ENCODE assay signal across 19 mouse cellular contexts in genomic region chr7:103810296-103810695, GRCm38 (mm10). TPM values are rescaled to one million over a fixed set of nuclear protein-coding genes. Genes with fewer than 3 reads are reported as not detected.
"Had no signal": no experiment of that assay in that cellular context is flagged by ENCODE, and none has a peak within 500 bp of the region (broad histone marks: within the 10 kb centered on the region; RNA-seq: fewer than 3 reads in every experiment).

No protein-coding gene starts in this region.

- H3K4me1 ChIP-seq: limb, embryonic 12.5 days; lung, embryonic 15.5 days; midbrain, embryonic 12.5 days; neural tube, embryonic 13.5 days had no signal

- H3K9me3 ChIP-seq: limb, embryonic 12.5 days; lung, embryonic 15.5 days; midbrain, embryonic 12.5 days; neural tube, embryonic 13.5 days had no signal

- DNase-seq: kidney, adult 9 months; kidney, postnatal 4 days; lung, postnatal 14 days; right cerebral cortex, postnatal 25 days; thymus, postnatal 4 days had no signal

- H3K9ac ChIP-seq: limb, embryonic 12.5 days; lung, embryonic 15.5 days; midbrain, embryonic 12.5 days; neural tube, embryonic 13.5 days had no signal

- H3K36me3 ChIP-seq: limb, embryonic 12.5 days; lung, embryonic 15.5 days; midbrain, embryonic 12.5 days; neural tube, embryonic 13.5 days had no signal

- H3K27me3 ChIP-seq: limb, embryonic 12.5 days; lung, embryonic 15.5 days; midbrain, embryonic 12.5 days; neural tube, embryonic 13.5 days had no signal

- H3K4me2 ChIP-seq: limb, embryonic 12.5 days; lung, embryonic 15.5 days; midbrain, embryonic 12.5 days; neural tube, embryonic 13.5 days had no signal

- H3K27ac ChIP-seq: kidney, postnatal 0 days; layer of hippocampus, adult 2 months; limb, embryonic 12.5 days; lung, embryonic 15.5 days; macrophage; midbrain, embryonic 12.5 days; neural tube, embryonic 13.5 days; stomach, postnatal 0 days had no signal

- H3K4me3 ChIP-seq: layer of hippocampus, adult 2 months; limb, embryonic 12.5 days; lung, embryonic 15.5 days; midbrain, embryonic 12.5 days; neural tube, embryonic 13.5 days had no signal

- ATAC-seq: midbrain, embryonic 16.5 days had no signal

RNA-seq across cellular contexts. Expression of gene Hbb-bt, which starts 3.5 kb away (rescaled TPM):
- polyA plus RNA-seq: macrophage had no signal

RNA-seq across cellular contexts. Expression of gene Hbb-bs, which starts 17.6 kb away (rescaled TPM):
- polyA plus RNA-seq: macrophage had no signal

RNA-seq across cellular contexts. Expression of gene Olfr67, which starts 18.7 kb away (rescaled TPM):
- total RNA-seq: layer of hippocampus, adult 2 months; layer of hippocampus, postnatal 10 days; left cerebral cortex, postnatal 36 days; liver, adult 2 months; megakaryocyte-erythroid progenitor cell, adult 5-6 weeks had no signal
- polyA plus RNA-seq: kidney, postnatal 0 days; limb, embryonic 12.5 days; liver, adult 2 months; lung, embryonic 15.5 days; macrophage; midbrain, embryonic 12.5 days; midbrain, embryonic 16.5 days; neural tube, embryonic 13.5 days; small intestine, adult 2 months; stomach, postnatal 0 days had no signal

RNA-seq across cellular contexts. Expression of gene Hbb-bh2, which starts 30.0 kb away (rescaled TPM):
- total RNA-seq: layer of hippocampus, adult 2 months; layer of hippocampus, postnatal 10 days; left cerebral cortex, postnatal 36 days; liver, adult 2 months; megakaryocyte-erythroid progenitor cell, adult 5-6 weeks had no signal
- polyA plus RNA-seq: kidney, postnatal 0 days; limb, embryonic 12.5 days; liver, adult 2 months; lung, embryonic 15.5 days; macrophage; midbrain, embryonic 12.5 days; midbrain, embryonic 16.5 days; neural tube, embryonic 13.5 days; small intestine, adult 2 months; stomach, postnatal 0 days had no signal

RNA-seq across cellular contexts. Expression of gene Olfr68, which starts 30.8 kb away (rescaled TPM):
- total RNA-seq: layer of hippocampus, adult 2 months; layer of hippocampus, postnatal 10 days; left cerebral cortex, postnatal 36 days; liver, adult 2 months; megakaryocyte-erythroid progenitor cell, adult 5-6 weeks had no signal
- polyA plus RNA-seq: kidney, postnatal 0 days; limb, embryonic 12.5 days; liver, adult 2 months; lung, embryonic 15.5 days; macrophage; midbrain, embryonic 12.5 days; midbrain, embryonic 16.5 days; neural tube, embryonic 13.5 days; small intestine, adult 2 months; stomach, postnatal 0 days had no signal
